Mouse (Mus musculus) G1E (cell line): ENCODE results near the gene Map6. TPM values are rescaled to one million over a fixed set of nuclear protein-coding genes. Genes with fewer than 3 reads are reported as not detected.

Experiments
- ATAC-seq: 2 replicates; pipeline ENCODE4 v1.8.0; 2016; ENCODE audit warnings: mild to moderate bottlenecking; ENCODE audit not compliant: insufficient number of reproducible peaks, poor library complexity, low FRiP score, severe bottlenecking; ENCODE audit errors: extremely low read depth
- DNase-seq: peaks from one replicate; pipeline ENCODE4 v3.0.0; 2012; ENCODE audit warnings: low spot score
- H3K27me3 ChIP-seq: 2 replicates; pipeline ENCODE4 v1.6.1; 2012; ENCODE audit warnings: mild to moderate bottlenecking, low read length, inconsistent platforms; ENCODE audit not compliant: insufficient read depth
- H3K36me3 ChIP-seq: replicated peaks from 2 replicates; pipeline ENCODE3; 2012; ENCODE audit warnings: mild to moderate bottlenecking, inconsistent platforms
- H3K4me1 ChIP-seq: 2 replicates; pipeline ENCODE4 v1.6.1; 2012; ENCODE audit warnings: low read depth, low read length, inconsistent platforms, mixed read lengths; ENCODE audit not compliant: insufficient read depth
- H3K4me3 ChIP-seq: 2 replicates; pipeline ENCODE4 v1.5.1; 2012; ENCODE audit warnings: low read depth, mild to moderate bottlenecking, inconsistent platforms, low read length, moderate library complexity, mixed read lengths
- H3K9me3 ChIP-seq: replicated peaks from 2 replicates; pipeline ENCODE4 v1.6.1; 2012; ENCODE audit warnings: inconsistent platforms
- CTCF ChIP-seq: IDR thresholded peaks from 2 replicates; pipeline ENCODE4 v1.5.1; 2012; ENCODE audit warnings: low read depth, low read length, inconsistent platforms, mixed read lengths
- GATA1 ChIP-seq: IDR thresholded peaks from 2 replicates; pipeline ENCODE4 v1.6.1; 2012; ENCODE audit warnings: borderline replicate concordance, low read length, inconsistent platforms, mixed read lengths
- GATA2 ChIP-seq: IDR thresholded peaks from 2 replicates; pipeline ENCODE4 v1.6.1; 2012; ENCODE audit warnings: low read depth, low read length, inconsistent platforms, borderline replicate concordance
- POLR2AphosphoS5 ChIP-seq: IDR thresholded peaks from 2 replicates; pipeline ENCODE4 v1.6.1; 2012; ENCODE audit warnings: low read depth, low read length, inconsistent platforms; ENCODE audit not compliant: insufficient replicate concordance
- TAL1 ChIP-seq: conservative IDR thresholded peaks from 2 replicates; pipeline ENCODE4 v1.6.1; 2012; ENCODE audit warnings: low read depth, low read length, inconsistent platforms, mixed read lengths
- polyA plus RNA-seq: library from polyadenylated mRNA; stranded (reverse); fragments of >175 nt; gene quantifications from 2 replicates; pipeline ENCODE4 v1.2.3, GENCODE M21; 2012
- total RNA-seq, 2 experiments: library from RNA; stranded (forward) in 1 of 2; stranded (reverse) in 1 of 2; fragments of 200-1000 nt in 1 of 2; fragments of >200 nt in 1 of 2; fragmentation: Nextera tagmentation in 1 of 2; gene quantifications; 2 replicates each; pipeline ENCODE4 v1.2.3; 2014 to 2017

Map6 gene
- total and polyA plus RNA-seq, 3 experiments: 0.11 TPM; not detected in 2

DNA sequence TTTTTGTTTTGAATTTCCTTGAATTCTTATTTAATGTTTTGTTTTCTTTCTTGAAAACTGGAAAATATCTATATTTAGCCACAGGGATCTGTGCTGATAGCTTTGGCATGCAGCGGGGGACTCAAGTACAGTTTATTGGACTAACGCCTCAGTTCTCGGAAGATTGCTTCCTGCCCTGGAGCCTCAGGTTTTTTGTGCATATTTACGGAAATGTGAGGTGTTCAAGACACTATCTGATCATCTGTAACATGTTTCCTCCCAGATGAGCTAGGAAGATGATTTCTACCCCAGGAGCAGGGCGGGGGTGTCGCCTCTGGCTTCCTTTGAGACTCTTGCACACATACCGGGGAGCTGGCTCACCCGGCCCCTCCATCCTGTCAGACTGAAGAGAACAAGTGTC lies 22.8 kb downstream of the Map6 start:
- Histone ChIP-seq H3K4me1 (no peaks in the 10 kb centered on the region), H3K27me3 (peaks cover 17% of the 10 kb centered on the region)
- ATAC-seq: no peak

DNA sequence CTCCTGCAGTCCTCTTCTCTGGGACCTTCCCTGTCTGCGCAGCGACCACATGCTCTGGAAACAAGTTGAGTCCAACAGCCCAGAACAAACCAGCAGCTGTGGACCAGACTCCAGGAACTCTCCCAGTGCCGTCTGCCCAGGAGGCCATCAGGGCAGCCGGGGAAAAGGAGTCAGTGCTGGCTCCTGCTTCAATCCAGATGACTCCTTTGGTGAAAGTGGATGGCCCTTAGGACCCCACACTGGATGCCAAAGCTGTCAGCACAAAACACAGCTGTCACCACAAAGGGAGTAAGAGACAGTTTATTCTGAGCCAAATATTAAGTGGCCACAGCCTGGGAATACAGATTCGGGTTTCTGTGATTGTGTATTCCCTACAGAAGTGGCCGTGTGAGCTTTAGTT lies 23.7 kb downstream of the Map6 start:
- TF ChIP-seq POLR2AphosphoS5 (no peak), CTCF (no peak)
- ATAC-seq (no peak), DNase-seq (no peak)
- Histone ChIP-seq H3K9me3 (no peaks in the 10 kb centered on the region), H3K36me3 (no peaks in the 10 kb centered on the region), H3K27me3 (peaks cover 17% of the 10 kb centered on the region), H3K4me3 (no peak overlapping the region), H3K4me1 (no peaks in the 10 kb centered on the region)

More for the DNA sequence above, 22.8 kb downstream of the Map6 start:
- TF ChIP-seq POLR2AphosphoS5 (no peak), CTCF (no peak), GATA1 (no peak), TAL1 (no peak), GATA2 (no peak)
- Histone ChIP-seq H3K9me3 (no peaks in the 10 kb centered on the region), H3K4me3 (no peak overlapping the region), H3K36me3 (no peaks in the 10 kb centered on the region)
- DNase-seq: no peak

DNA sequence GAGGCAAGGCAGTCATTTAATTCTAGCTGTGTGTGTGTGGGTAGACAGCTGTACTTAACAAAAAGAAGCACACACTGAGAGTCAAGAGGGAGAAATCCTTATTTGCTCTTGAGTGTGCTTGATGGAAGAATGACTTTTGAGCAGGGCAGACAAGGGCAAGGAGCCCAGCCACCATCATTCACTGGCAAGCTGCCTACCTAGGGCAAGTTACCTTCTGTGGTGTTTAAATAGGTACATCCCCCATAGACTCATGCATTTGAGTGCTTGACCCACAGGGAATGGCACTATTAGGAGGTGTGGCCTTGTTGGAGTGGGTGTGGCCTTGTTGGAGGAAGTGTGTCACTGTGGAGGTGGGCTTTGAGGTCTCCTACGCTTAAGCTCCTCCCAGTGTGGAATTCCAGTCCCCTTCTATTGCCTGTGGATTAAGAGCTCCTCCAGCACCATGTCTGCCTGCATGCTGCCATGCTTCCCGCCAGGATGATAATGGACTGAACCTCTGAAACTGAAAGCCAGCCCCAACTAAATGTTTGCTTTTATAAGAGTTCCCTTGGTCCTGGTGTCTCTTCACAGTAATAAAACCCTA lies 27.0 kb downstream of the Map6 start:
- DNase-seq: no peak
- no peak for TF ChIP-seq POLR2AphosphoS5
- no peak for ATAC-seq
- Histone ChIP-seq H3K4me1 (no peaks in the 10 kb centered on the region), H3K27me3 (peaks cover 17% of the 10 kb centered on the region; the same call in 1 of the 2 replicates), H3K9me3 (no peaks in the 10 kb centered on the region), H3K36me3 (no peaks in the 10 kb centered on the region), H3K4me3 (no peak overlapping the region)

- DNase-seq: no peak
- peaks cover 15% of the 10 kb centered on the region; the same call in 1 of the 2 replicates for H3K27me3 ChIP-seq
- TF ChIP-seq TAL1 (no peak), GATA2 (no peak), GATA1 (no peak), POLR2AphosphoS5 (no peak), CTCF (no peak)
- no peak for ATAC-seq
- no peak overlapping the region for H3K4me3 ChIP-seq
- H3K36me3 ChIP-seq: no peaks in the 10 kb centered on the region
- no peaks in the 10 kb centered on the region for H3K9me3 ChIP-seq
- H3K4me1 ChIP-seq: no peaks in the 10 kb centered on the region
These were observed 27.9 kb downstream of the Map6 start for GRCm38 (mm10) chr7:99295104-99295503.

DNA sequence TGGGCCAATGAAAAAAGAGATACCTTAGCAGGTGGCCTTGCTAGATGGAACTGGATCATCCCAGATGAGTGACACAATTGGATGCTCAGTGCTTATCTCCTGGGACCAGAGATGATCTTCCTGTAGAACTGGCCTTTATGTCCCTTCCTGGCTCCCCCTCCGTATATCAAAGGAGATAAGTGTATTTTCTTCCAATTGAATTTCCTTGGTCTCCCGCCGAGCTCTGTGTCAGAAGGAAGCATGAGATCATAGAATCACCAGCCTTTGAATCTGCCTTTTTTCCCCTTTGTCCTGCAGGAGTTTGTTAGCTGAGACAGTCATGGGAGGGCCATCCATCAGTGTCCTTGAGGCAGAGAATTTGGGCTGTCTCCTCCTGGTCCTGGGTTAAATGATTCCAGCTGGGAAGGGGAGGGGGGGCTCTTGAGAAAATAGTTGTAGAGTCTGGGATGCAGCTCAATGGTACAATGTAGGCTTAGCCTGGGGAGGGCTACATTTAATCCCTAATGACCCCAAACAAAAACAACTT lies 33.5 kb downstream of the Map6 start:
- no peak overlapping the region for H3K4me3 ChIP-seq
- H3K9me3 ChIP-seq: no peaks in the 10 kb centered on the region
- H3K27me3 ChIP-seq: peaks cover 9% of the 10 kb centered on the region; the same call in 1 of the 2 replicates
- H3K4me1 ChIP-seq: no peaks in the 10 kb centered on the region
- no peaks in the 10 kb centered on the region for H3K36me3 ChIP-seq
- ATAC-seq (no peak), DNase-seq (no peak)
- TF ChIP-seq TAL1: no peak
- no peak for TF ChIP-seq GATA1
- TF ChIP-seq GATA2: no peak
- no peak for TF ChIP-seq CTCF
- no peak for TF ChIP-seq POLR2AphosphoS5

DNA sequence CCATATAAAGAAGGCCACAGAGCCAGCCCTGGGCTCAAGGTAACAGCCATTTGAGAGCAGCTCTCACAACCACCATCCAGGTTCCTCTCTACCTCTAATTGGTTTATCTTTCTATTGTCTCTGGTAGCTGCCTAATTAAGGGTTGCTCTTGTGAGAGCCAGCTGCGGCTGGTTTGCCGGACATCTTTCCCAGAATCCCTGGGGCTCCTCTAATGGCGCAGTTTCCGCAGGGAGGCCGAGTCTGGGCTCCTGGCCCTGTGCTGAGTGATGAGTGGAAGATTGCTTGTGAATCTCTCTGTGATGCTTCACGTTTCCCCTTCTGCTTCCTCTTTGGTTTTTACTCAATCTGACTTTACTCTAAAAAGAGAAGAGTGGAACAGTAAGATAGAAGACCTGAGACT lies 36.8 kb downstream of the Map6 start:
- Histone ChIP-seq H3K27me3 (peaks cover 9% of the 10 kb centered on the region; the same call in 1 of the 2 replicates), H3K4me3 (no peak overlapping the region), H3K4me1 (no peaks in the 10 kb centered on the region), H3K36me3 (no peaks in the 10 kb centered on the region), H3K9me3 (no peaks in the 10 kb centered on the region)
- TF ChIP-seq GATA2 (no peak), GATA1 (no peak), TAL1 (no peak), POLR2AphosphoS5 (no peak), CTCF (no peak)
- DNase-seq: no peak
- no peak for ATAC-seq
